Mouse (Mus musculus): ENCODE measurements around the gene Kctd19.

DNA sequence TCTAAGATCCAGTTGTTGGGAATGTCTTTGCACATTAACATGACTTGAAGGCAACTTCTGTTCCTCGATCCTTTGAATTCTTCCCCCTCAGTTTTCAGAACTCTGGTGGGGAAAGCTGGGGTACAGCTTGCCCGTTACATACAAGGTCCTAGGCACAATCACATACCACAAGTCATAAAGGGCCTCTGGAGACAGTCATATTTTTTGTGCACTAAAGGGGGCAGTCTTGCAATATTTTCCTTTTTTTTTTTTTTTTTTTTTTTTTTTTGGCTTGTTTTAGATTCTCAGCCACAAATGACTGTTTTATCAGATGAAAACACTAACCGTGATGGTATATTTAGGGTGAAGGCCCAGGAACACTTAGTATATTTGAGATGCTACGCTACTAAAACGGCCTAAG, 40.0 kb upstream of the Kctd19 start:
- TF ChIP-seq GATA1 (IDR thresholded peaks at IDR 0.05; ENCODE audit: borderline replicate concordance, low read length) (no peak), FLI1 (IDR thresholded peaks at IDR 0.05; ENCODE audit: low read length) (no peak)
